Mouse (Mus musculus) myocyte (in vitro differentiated cells): ENCODE measurements around the gene Ccnd1. TPM values are rescaled to one million over a fixed set of nuclear protein-coding genes. Genes with fewer than 3 reads are reported as not detected.

Source experiments
- H3K27me3 ChIP-seq: one replicate; pipeline ENCODE4 v1.6.1; 2011; ENCODE audit not compliant: control insufficient read depth, insufficient read depth, insufficient read length
- H3K36me3 ChIP-seq: one replicate; pipeline ENCODE4 v1.6.1; 2011; ENCODE audit not compliant: control insufficient read depth, insufficient read depth
- H3K4me2 ChIP-seq: one replicate; pipeline ENCODE4 v1.6.1; 2011; ENCODE audit warnings: low read depth, control low read depth
- H3K4me3 ChIP-seq: one replicate; pipeline ENCODE4 v1.5.1; 2011; ENCODE audit warnings: mild to moderate bottlenecking, control low read depth, moderate library complexity
- H3K79me2 ChIP-seq: one replicate; pipeline ENCODE4 v1.6.1; 2011; ENCODE audit not compliant: control insufficient read depth, insufficient read depth
- H3ac ChIP-seq: one replicate; pipeline ENCODE4 v1.6.1; 2011; ENCODE audit not compliant: control insufficient read depth, insufficient read length
- CEBPB ChIP-seq: IDR thresholded peaks from 2 replicates; pipeline ENCODE4 v1.6.1; 2011; ENCODE audit warnings: mild to moderate bottlenecking, moderate library complexity; ENCODE audit not compliant: poor library complexity, insufficient read depth, severe bottlenecking
- E2F4 ChIP-seq: IDR thresholded peaks from one replicate; pipeline ENCODE4 v1.6.1; 2011; ENCODE audit warnings: mild to moderate bottlenecking, control low read depth, moderate library complexity; ENCODE audit not compliant: insufficient read depth
- MAX ChIP-seq: IDR thresholded peaks from one replicate; pipeline ENCODE4 v1.6.1; 2011; ENCODE audit warnings: low read depth, mild to moderate bottlenecking, control low read depth
- MYOD1 ChIP-seq, 3 experiments: IDR thresholded peaks; one replicate each; pipeline ENCODE4 v1.6.1; 2011; ENCODE audit warnings: control low read depth in 2 of 3, low read depth in 2 of 3, mild to moderate bottlenecking in 2 of 3, moderate library complexity in 1 of 3; ENCODE audit not compliant: insufficient read length in 2 of 3, control insufficient read depth in 1 of 3
- MYOG ChIP-seq, 3 experiments: IDR thresholded peaks; one replicate each; pipeline ENCODE4 v1.6.1; 2011; ENCODE audit warnings: control low read depth in 2 of 3, low read depth in 2 of 3, mild to moderate bottlenecking in 2 of 3; ENCODE audit not compliant: insufficient read length in 2 of 3, control insufficient read depth in 1 of 3, insufficient read depth in 1 of 3
- POLR2A ChIP-seq: IDR thresholded peaks from one replicate; pipeline ENCODE4 v1.6.1; 2011; ENCODE audit warnings: low read depth, mild to moderate bottlenecking, control low read depth, moderate library complexity; ENCODE audit not compliant: insufficient read length
- POLR2AphosphoS2 ChIP-seq: IDR thresholded peaks from one replicate; pipeline ENCODE4 v1.6.1; 2011; ENCODE audit warnings: low read depth, control low read depth; ENCODE audit not compliant: insufficient read length
- REST ChIP-seq: IDR thresholded peaks from one replicate; pipeline ENCODE4 v1.6.1; 2011; ENCODE audit warnings: mild to moderate bottlenecking, control low read depth, moderate library complexity; ENCODE audit not compliant: insufficient read depth, insufficient read length
- SRF ChIP-seq: IDR thresholded peaks from one replicate; pipeline ENCODE4 v1.6.1; 2011; ENCODE audit warnings: low read depth; ENCODE audit not compliant: control insufficient read depth, insufficient read length
- TCF12 ChIP-seq: IDR thresholded peaks from one replicate; pipeline ENCODE4 v1.6.1; 2011; ENCODE audit warnings: mild to moderate bottlenecking, control low read depth; ENCODE audit not compliant: poor library complexity, insufficient read depth, severe bottlenecking
- TCF3 ChIP-seq: IDR thresholded peaks from one replicate; pipeline ENCODE4 v1.6.1; 2011; ENCODE audit warnings: low read depth, control low read depth; ENCODE audit not compliant: insufficient read length
- USF1 ChIP-seq: IDR thresholded peaks from one replicate; pipeline ENCODE4 v1.6.1; 2011; ENCODE audit warnings: low read depth, mild to moderate bottlenecking, control low read depth, moderate library complexity
- polyA plus RNA-seq: library from polyadenylated mRNA; unstranded; fragments of >200 nt; fragmentation: generic; extraction: Trizol; gene quantifications from one replicate; pipeline ENCODE4 v1.2.1, GENCODE M21; 2012; ENCODE audit warnings: missing spikeins

Gene Ccnd1
- polyA plus RNA-seq, 1 experiment: 36.6 TPM

GRCm38 (mm10) chr7:144979814-144980213 is 40.1 kb upstream of the Ccnd1 start:
- Histone ChIP-seq H3K27me3 (no peaks in the 10 kb centered on the region), H3K36me3 (no peaks in the 10 kb centered on the region), H3K4me3 (no peak overlapping the region), H3K4me2 (no peak overlapping the region), H3K79me2 (no peaks in the 10 kb centered on the region), H3ac (no peak overlapping the region)
- TF ChIP-seq POLR2A (no peak), TCF3 (no peak), REST (no peak), E2F4 (no peak), MYOG (IDR thresholded peaks at IDR 0.05; ENCODE audit: control insufficient read depth in 1 of 3, insufficient read depth in 1 of 3, insufficient read length in 2 of 3, low read depth in 2 of 3) (no peak), CEBPB (no peak), SRF (no peak), USF1 (no peak), TCF12 (no peak), MAX (no peak), MYOD1 (IDR thresholded peaks at IDR 0.05; ENCODE audit: control insufficient read depth in 1 of 3, insufficient read length in 2 of 3, low read depth in 2 of 3) (no peak), POLR2AphosphoS2 (no peak)

GRCm38 (mm10) chr7:144977121-144977520 is 37.4 kb upstream of the Ccnd1 start:
- Histone ChIP-seq H3K27me3 (no peaks in the 10 kb centered on the region), H3ac (no peak overlapping the region), H3K79me2 (no peaks in the 10 kb centered on the region), H3K4me3 (no peak overlapping the region), H3K4me2 (no peak overlapping the region), H3K36me3 (no peaks in the 10 kb centered on the region)
- no peak for TF ChIP-seq MAX
- TF ChIP-seq MYOG (IDR thresholded peaks at IDR 0.05; ENCODE audit: control insufficient read depth in 1 of 3, insufficient read depth in 1 of 3, insufficient read length in 2 of 3, low read depth in 2 of 3): peak in 1 of 3 experiments; percentile 24

- H3K36me3 ChIP-seq: no peaks in the 10 kb centered on the region
- TF ChIP-seq POLR2A (no peak), E2F4 (no peak), CEBPB (no peak), SRF (no peak), MAX (no peak), USF1 (no peak), POLR2AphosphoS2 (no peak), MYOD1 (IDR thresholded peaks at IDR 0.05; ENCODE audit: control insufficient read depth in 1 of 3, insufficient read length in 2 of 3, low read depth in 2 of 3) (no peak), MYOG (IDR thresholded peaks at IDR 0.05; ENCODE audit: control insufficient read depth in 1 of 3, insufficient read depth in 1 of 3, insufficient read length in 2 of 3, low read depth in 2 of 3) (no peak), REST (no peak), TCF3 (no peak), TCF12 (no peak)
- H3K27me3 ChIP-seq: no peaks in the 10 kb centered on the region
- no peaks in the 10 kb centered on the region for H3K79me2 ChIP-seq
- no peak overlapping the region for H3K4me3 ChIP-seq
- H3ac ChIP-seq: no peak overlapping the region
- no peak overlapping the region for H3K4me2 ChIP-seq
These were observed 33.7 kb upstream of the Ccnd1 start for GRCm38 (mm10) chr7:144973461-144973860.

GRCm38 (mm10) chr7:144971769-144972168 is 32.0 kb upstream of the Ccnd1 start:
- TF ChIP-seq MYOG (IDR thresholded peaks at IDR 0.05; ENCODE audit: control insufficient read depth in 1 of 3, insufficient read depth in 1 of 3, insufficient read length in 2 of 3, low read depth in 2 of 3) (no peak), TCF3 (no peak), POLR2AphosphoS2 (no peak), MYOD1 (IDR thresholded peaks at IDR 0.05; ENCODE audit: control insufficient read depth in 1 of 3, insufficient read length in 2 of 3, low read depth in 2 of 3) (no peak), E2F4 (no peak)
- H3K4me3 ChIP-seq: no peak overlapping the region

GRCm38 (mm10) chr7:144970997-144971768 is 31.5 kb upstream of the Ccnd1 start:
- Histone ChIP-seq H3K4me3 (no peak overlapping the region), H3K27me3 (no peaks in the 10 kb centered on the region), H3ac (no peak overlapping the region), H3K36me3 (no peaks in the 10 kb centered on the region), H3K4me2 (no peak overlapping the region), H3K79me2 (no peaks in the 10 kb centered on the region)
- TF ChIP-seq POLR2A (no peak), MYOD1 (IDR thresholded peaks at IDR 0.05; ENCODE audit: control insufficient read depth in 1 of 3, insufficient read length in 2 of 3, low read depth in 2 of 3) (no peak), MAX (no peak), SRF (no peak), TCF12 (no peak), POLR2AphosphoS2 (no peak), CEBPB (no peak), REST (no peak), USF1 (no peak), TCF3 (no peak), E2F4 (no peak)

More at GRCm38 (mm10) chr7:144971769-144972168, 32.0 kb upstream of the Ccnd1 start:
- no peaks in the 10 kb centered on the region for H3K27me3 ChIP-seq
- H3ac ChIP-seq: no peak overlapping the region
- H3K79me2 ChIP-seq: no peaks in the 10 kb centered on the region
- no peaks in the 10 kb centered on the region for H3K36me3 ChIP-seq
- H3K4me2 ChIP-seq: no peak overlapping the region
